Mouse (Mus musculus): Measurements from ENCODE around the gene Cst6.

Gene Cst6

GRCm38 (mm10) chr19:5348526-5349501, 560 bp downstream of the Cst6 start:
- peak; percentile 31 to 56 for DNase-seq

GRCm38 (mm10) chr19:5348064-5348463, 1.3 kb downstream of the Cst6 start:
- DNase-seq, result no peak

- peak in 1 of 2 experiments; percentile 18 for DNase-seq
Observed at GRCm38 (mm10) chr19:5345297-5346131, 3.9 kb downstream of the Cst6 start.

- DNase-seq, result no peak
Observed at GRCm38 (mm10) chr19:5341360-5341759, 8.0 kb downstream of the Cst6 start.

- peak; percentile 90 to 91 for DNase-seq
Observed at GRCm38 (mm10) chr19:5337975-5338374, 11.4 kb downstream of the Cst6 start.

- no peak for DNase-seq
Observed at GRCm38 (mm10) chr19:5335441-5335840, 13.9 kb downstream of the Cst6 start, which contains the start of gene Catsper1. TSS of gene Catsper1 (plus strand) at chr19:5335741.

- no peak for DNase-seq
Observed at GRCm38 (mm10) chr19:5334741-5335140, 14.6 kb downstream of the Cst6 start.

- peak; percentile 20 to 28 for DNase-seq
Observed at GRCm38 (mm10) chr19:5327970-5328369, 21.4 kb downstream of the Cst6 start.

GRCm38 (mm10) chr19:5323801-5324200, 25.6 kb downstream of the Cst6 start:
- DNase-seq, result peak; percentile 66 to 80

GRCm38 (mm10) chr19:5313189-5313588, 36.2 kb downstream of the Cst6 start:
- DNase-seq, result no peak

GRCm38 (mm10) chr19:5309025-5309424, 40.3 kb downstream of the Cst6 start:
- no peak for DNase-seq

- DNase-seq, result peak; percentile 35 to 57
Observed at GRCm38 (mm10) chr19:5306968-5307734, 42.2 kb downstream of the Cst6 start.

- no peak for DNase-seq
Observed at GRCm38 (mm10) chr19:5306279-5306678, 43.1 kb downstream of the Cst6 start.

- DNase-seq, result peak; percentile 84 to 85
Observed at GRCm38 (mm10) chr19:5302455-5302854, 46.9 kb downstream of the Cst6 start.

GRCm38 (mm10) chr19:5300588-5300987, 48.8 kb downstream of the Cst6 start:
- DNase-seq, result no peak

- DNase-seq, result peak; percentile 29 to 46
Observed at GRCm38 (mm10) chr19:5297903-5298800, 51.2 kb downstream of the Cst6 start, which contains the start of gene Gal3st3. TSS of gene Gal3st3 (plus strand) at chr19:5298331.

GRCm38 (mm10) chr19:5296630-5297029, 52.7 kb downstream of the Cst6 start:
- DNase-seq, result no peak

GRCm38 (mm10) chr19:5295736-5296075, 53.7 kb downstream of the Cst6 start:
- DNase-seq, result no peak

GRCm38 (mm10) chr19:5294972-5295735, 54.2 kb downstream of the Cst6 start, which contains the start of gene Sf3b2:
TSS of gene Sf3b2 (minus strand) at chr19:5295455.
- peak; percentile 97 to 98 for DNase-seq

Data from kidney, postnatal 4 days (tissue).